Mouse (Mus musculus) v-Abl transformed pro-B cells (cell line): Measurements from ENCODE around the gene Atxn7l1.

Experiments
- in situ Hi-C, 2 experiments: fragments of 400-800 bp; cut with MboI; formaldehyde crosslinking; loops; one replicate each; pipeline ENCODE4 v1.15.1; 2025; ENCODE audit not compliant: unreplicated experiment in 2 of 2

Atxn7l1 gene

GRCm38 (mm10) chr12:33255256-33255655 lies 107.8 kb downstream of the Atxn7l1 start:
- in situ Hi-C loops, result loop anchor here in 1 of 2 experiments (25.0 kb wide), 1 partner anchor 93 kb away; no protein-coding TSS in a partner anchor

DNA sequence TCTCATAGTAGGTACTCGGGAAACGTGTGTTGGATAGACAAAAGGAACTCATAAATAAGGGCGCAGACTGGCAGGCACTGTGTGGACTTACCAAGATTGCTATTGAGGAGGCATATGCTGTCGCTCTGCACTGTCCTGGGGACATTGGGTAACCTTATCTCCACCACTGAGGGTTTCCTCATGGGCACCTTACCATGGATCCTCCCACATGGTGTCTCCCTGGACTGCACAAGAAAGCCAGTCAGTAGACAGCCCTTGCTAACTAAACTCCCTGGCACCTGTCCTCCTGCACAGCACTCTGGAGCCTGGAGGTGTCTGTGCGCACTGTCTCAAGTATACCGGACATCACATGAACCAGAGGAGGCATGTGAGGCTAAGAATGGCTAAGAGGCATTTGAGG lies 108.9 kb downstream of the Atxn7l1 start:
- in situ Hi-C loops, result loop anchor here in 1 of 2 experiments (25.0 kb wide), 1 partner anchor 94 kb away; no protein-coding TSS in a partner anchor

DNA sequence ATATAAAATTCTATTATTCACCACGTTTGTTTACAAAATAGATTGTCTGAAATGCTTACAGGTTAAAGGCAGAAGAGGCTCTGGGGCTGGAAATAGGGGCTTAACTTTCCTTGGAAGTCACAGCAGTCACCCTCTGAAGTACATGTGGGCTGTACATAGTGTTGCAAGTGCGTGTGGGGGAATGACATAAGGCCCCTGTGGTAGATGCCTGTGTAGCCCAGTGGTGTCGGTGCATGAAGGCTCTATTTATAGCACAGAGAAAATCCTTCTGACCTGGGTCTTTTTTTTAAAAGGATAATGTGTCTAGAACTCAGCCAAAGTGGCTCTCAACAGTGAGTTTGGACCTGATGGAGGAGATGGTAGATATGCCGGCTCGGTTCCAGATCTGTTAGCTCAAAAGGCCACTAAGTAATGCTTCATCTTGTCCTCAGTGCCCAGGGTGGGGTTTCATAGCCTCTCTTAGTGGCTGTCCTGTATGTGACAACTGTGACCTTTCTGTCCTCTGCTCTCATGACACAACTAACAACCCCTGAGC lies 111.6 kb downstream of the Atxn7l1 start:
- in situ Hi-C loops, result loop anchor here in 1 of 2 experiments (25.0 kb wide), 1 partner anchor 97 kb away; no protein-coding TSS in a partner anchor

GRCm38 (mm10) chr12:33260575-33260974 lies 113.1 kb downstream of the Atxn7l1 start:
- in situ Hi-C loops, result loop anchor here in 1 of 2 experiments (10.0 to 25.0 kb wide), 2 partner anchors 98 to 336 kb away; no protein-coding TSS in a partner anchor

DNA sequence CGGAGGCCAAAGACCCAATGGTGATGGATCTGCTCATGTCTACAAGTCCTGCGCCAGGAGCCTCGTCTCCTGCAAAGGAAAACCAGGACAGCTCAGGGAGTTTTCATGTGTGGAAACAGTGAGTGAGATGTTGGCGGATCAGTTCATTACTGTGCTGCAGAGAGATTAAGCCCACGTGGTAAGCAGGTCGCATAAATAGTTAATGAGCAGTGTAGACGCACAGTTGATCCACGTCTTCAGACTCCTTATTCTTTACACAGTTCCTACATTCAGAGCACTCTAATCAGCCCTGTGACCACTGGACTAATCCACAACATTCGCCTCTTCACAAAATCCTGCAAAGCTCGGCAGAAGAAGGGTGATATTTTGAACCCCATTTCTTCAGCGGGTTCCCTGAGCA lies 118.4 kb downstream of the Atxn7l1 start:
- in situ Hi-C loops, result loop anchor here (5.0 to 25.0 kb wide), 4 partner anchors 104 to 354 kb away; no protein-coding TSS in a partner anchor

DNA sequence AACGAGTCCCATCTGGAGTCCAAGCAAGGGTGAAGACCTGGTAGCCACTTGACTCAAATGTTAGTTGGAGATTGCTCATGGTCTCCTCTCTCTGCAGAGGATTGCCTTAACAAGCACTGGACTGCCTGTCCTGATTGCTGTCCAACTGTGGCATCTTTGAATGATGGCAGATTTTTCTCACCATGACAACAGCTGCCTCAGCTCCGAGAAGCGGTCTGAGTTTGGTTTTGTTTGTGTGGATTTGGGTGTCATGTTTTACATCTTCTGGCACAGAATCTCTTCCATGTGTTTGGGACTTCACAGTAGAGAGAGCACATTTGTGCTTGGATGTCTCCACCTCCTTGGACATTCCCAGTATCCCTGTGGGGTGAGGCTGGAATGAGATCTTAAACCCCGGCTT lies 120.5 kb downstream of the Atxn7l1 start:
- in situ Hi-C loops, result loop anchor here (5.0 to 25.0 kb wide), 4 partner anchors 106 to 356 kb away; no protein-coding TSS in a partner anchor

GRCm38 (mm10) chr12:33269743-33270142 lies 122.2 kb downstream of the Atxn7l1 start:
- in situ Hi-C loops, result loop anchor here (5.0 to 25.0 kb wide), 4 partner anchors 107 to 357 kb away; no protein-coding TSS in a partner anchor

DNA sequence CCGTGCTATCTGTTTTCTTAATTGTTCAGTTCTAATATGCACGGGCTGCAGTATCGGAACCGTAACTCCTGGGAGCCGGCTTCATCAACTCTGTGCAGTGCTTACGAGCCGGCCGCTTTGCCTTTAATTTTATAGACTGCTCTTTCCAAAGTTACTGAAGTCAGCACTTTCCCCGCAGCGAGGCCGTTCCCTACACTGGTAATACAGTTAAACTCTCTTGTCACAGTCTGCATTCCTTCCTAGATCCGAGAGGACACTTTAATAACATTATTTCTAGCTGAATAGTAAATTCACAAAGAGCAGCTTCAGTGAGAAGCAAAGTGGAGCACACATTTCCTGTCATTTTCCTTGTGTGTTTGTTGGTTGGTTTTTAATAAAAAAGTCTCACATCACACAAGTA lies 124.4 kb downstream of the Atxn7l1 start:
- in situ Hi-C loops, result loop anchor here in 1 of 2 experiments (25.0 kb wide), 1 partner anchor 110 kb away; no protein-coding TSS in a partner anchor

DNA sequence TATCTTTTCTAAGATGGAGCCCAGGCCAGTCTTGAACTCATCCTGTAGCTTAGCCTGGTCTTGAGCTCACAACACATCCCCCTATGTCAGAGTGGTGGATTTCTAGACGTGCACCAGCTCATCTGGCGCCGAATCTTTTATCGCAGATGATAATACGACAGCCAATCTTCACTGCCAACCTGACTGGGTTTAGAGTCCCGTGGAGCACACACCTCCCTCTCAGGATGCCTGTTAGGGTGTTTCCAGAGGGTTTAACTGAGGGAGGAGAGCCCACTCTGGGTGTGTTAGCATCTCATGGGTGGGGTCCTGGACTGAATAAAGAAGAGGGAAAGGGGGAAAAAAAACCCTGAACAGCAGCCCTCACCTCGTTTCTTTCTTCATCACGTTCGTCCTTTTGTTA lies 124.9 kb downstream of the Atxn7l1 start:
- in situ Hi-C loops, result loop anchor here in 1 of 2 experiments (25.0 kb wide), 1 partner anchor 110 kb away; no protein-coding TSS in a partner anchor

DNA sequence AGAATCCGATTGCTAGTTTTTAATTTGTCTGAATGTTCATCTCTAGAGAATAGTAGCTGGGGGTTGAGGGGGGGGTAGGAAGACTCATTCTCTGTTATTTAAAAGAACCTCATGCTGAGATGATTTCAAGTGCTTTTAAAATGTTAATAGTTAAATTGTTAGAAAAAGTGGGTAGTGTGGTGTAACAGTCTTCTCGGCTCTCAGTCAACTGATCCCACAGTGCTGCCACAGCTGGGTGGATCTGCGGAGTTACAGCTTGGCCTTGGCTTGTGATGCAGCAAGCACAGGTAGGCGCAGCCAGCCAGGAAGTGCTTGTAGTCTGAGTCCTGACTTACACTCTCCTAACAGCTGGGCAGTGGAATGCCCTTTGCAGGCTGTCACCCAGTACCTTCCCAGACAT lies 125.7 kb downstream of the Atxn7l1 start:
- in situ Hi-C loops, result loop anchor here in 1 of 2 experiments (25.0 kb wide), 1 partner anchor 111 kb away; no protein-coding TSS in a partner anchor

GRCm38 (mm10) chr12:33273668-33274067 lies 126.2 kb downstream of the Atxn7l1 start:
- in situ Hi-C loops, result loop anchor here in 1 of 2 experiments (25.0 kb wide), 1 partner anchor 111 kb away; no protein-coding TSS in a partner anchor

GRCm38 (mm10) chr12:33276028-33276427 lies 128.5 kb downstream of the Atxn7l1 start:
- in situ Hi-C loops, result loop anchor here in 1 of 2 experiments (25.0 kb wide), 1 partner anchor 1911 kb away; no protein-coding TSS in a partner anchor

DNA sequence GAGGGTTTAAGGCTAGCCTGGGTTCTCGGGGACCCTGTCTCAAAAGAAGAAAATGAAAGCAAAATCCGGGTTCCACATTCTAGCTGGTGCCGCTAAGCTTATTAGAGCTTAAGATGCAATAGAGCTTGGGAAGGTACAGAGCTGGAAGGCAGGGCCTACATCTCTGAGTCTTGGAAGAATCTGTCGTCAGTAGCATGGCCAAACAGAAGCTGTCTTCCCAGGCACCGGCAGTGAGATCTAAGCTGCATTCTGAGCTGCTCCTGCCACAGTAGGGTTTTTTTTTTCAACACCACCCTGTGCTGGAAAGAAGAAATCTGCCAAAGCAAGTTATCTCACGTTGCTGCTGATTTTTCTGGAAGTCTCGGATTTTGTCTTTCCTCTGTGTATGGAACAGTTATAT lies 129.9 kb downstream of the Atxn7l1 start:
- in situ Hi-C loops, result loop anchor here in 1 of 2 experiments (25.0 kb wide), 1 partner anchor 1910 kb away; no protein-coding TSS in a partner anchor

DNA sequence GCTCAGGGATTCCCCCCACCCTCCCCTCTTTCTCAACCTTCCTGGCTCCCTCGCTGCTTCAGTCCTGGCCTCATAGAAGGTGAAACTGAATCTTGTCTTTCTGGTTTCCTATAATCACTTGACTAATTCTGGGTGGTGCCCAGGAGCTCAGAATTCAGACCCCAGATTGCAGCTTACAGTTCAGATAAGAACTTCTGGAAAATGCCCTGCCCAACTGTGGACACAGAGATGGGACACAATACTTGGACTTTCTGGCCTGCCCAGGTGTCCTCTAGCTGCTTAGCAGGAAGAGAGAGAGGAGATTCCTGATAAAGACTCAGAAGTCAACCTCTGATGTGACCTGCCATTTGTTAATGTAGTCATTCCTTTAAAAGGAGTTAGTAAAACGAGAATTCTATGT lies 131.7 kb downstream of the Atxn7l1 start:
- in situ Hi-C loops, result loop anchor here in 1 of 2 experiments (25.0 kb wide), 1 partner anchor 1908 kb away; no protein-coding TSS in a partner anchor

GRCm38 (mm10) chr12:33280805-33281204 lies 133.3 kb downstream of the Atxn7l1 start:
- in situ Hi-C loops, result loop anchor here (5.0 to 25.0 kb wide), 3 partner anchors 56 to 1914 kb away; no protein-coding TSS in a partner anchor

DNA sequence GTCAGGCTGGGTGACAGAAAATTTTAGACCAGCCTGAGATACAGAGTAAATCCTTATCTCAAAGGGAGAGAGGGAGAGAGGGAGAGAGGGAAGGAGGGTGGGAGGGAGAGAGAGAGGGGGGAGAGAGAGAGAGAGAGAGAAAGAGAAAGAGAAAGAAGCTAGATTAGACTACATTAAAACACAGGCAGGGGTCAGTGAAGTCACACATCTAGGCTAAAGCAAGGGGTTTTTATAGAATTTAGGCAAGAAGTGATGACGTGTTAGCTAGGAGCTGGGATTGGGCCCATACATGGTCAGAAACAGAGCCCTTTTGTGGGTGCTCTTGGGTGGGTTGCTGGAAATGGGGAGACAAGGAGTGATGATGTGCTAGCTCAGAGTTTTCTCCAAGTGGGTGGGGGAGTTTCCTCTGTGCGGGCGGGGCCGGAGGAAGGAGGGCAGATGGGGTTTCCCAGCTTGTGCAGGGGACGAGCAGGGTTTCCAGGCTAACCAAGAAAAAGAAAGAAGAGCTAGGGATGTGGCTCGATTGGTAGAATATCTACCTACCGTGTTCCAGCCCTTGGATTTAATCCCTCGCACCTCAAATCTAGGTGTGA lies 136.9 kb downstream of the Atxn7l1 start:
- in situ Hi-C loops, result loop anchor here (5.0 to 25.0 kb wide), 3 partner anchors 53 to 1910 kb away; no protein-coding TSS in a partner anchor

DNA sequence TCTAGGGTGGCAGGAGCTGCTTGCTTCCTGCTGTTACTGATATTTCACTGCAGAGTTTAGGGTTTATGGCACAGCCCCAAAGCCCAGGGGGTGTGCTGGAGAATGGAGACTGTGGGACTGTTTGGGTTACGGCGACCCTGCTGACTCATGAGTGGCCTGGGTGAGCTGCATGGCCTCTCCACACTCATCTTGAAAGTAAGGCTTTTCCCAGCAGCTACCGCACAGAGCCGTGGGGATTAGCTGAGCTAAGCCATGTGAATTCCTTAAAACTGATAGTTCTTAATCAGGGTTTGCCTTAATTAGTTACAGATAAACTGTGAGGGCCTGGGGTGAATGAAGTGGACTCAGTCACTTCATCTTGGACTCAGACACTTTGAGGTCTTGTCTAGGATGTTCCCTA lies 137.9 kb downstream of the Atxn7l1 start:
- in situ Hi-C loops, result loop anchor here (5.0 to 25.0 kb wide), 3 partner anchors 52 to 1909 kb away; no protein-coding TSS in a partner anchor

DNA sequence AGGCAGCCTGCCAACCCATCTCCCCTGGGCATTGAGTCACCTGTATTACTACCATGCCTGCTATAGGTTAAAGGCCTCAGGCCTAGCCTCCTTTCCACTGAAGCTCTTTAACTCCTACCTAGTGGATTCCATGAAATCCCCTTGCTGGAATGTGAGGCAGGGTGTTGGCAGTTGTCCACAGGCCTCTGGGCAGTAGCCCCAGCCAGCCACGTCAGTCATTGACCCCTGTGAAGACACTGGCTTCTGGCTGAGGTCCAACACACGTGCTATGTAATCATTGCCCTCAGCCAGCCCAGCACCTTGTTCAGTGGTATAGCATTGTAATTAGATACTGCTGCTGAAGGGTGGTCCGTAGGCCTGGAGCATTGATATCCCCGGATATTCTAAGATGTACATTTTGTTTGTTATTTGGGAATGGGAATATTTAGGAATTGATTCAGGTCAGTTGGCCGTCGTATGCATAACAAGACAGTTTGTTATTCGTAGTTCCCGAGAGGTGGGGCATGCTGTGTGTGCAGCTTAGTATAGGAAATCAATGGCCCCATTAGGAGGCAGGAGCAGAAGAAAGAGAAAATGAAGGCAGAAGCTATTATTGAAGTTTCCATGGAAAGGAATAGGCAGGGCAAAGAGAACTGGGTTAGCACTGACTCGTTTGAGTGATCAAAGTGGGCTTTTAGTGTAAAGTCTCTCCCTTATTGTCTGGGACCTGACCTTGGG lies 138.6 kb downstream of the Atxn7l1 start:
- in situ Hi-C loops, result loop anchor here (5.0 to 25.0 kb wide), 3 partner anchors 51 to 1909 kb away; no protein-coding TSS in a partner anchor

DNA sequence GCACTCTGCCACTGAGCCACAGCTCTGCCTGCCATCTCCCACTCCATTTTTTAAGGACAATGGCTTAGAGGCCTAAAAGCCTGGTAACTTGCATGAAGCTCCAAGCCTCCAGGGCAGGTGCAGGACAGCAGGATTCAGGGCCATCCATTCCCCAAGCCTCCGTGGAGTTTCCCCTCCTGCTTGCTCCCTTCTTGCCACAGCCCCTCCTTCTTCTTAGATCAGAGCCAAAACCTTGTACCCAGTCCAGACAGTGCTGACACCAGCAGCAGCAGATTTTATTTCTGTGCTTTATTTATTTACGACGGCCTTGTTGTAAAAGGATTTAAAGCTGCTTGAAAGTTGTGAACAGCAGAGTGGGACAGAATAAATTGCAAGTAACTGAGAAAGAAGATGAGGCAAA lies 140.2 kb downstream of the Atxn7l1 start:
- in situ Hi-C loops, result loop anchor here (5.0 to 25.0 kb wide), 3 partner anchors 50 to 1907 kb away; no protein-coding TSS in a partner anchor

GRCm38 (mm10) chr12:33288746-33289145 lies 141.3 kb downstream of the Atxn7l1 start:
- in situ Hi-C loops, result loop anchor here (5.0 to 25.0 kb wide), 3 partner anchors 49 to 1906 kb away; no protein-coding TSS in a partner anchor
